Mouse (Mus musculus): ENCODE measurements around the gene Arrdc3. TPM values are rescaled to one million over a fixed set of nuclear protein-coding genes. Genes with fewer than 3 reads are reported as not detected.

Gene Arrdc3
- 56.5 and 61.6 TPM in 2 replicates for polyA plus RNA-seq (2014; fragmentation: Nextera tagmentation; extraction: Ambion mirVana)

GRCm38 (mm10) chr13:80883190-80883589, at the start of gene Arrdc3:
Gene Arrdc3, plus strand, starts transcription at chr13:80883384.
- peak; percentile 57 for ATAC-seq (ENCODE audit: insufficient number of reproducible peaks, insufficient read depth, low FRiP score, low read depth)
- WGBS: 2% methylated on average over 29 of the region's 31 CpGs

GRCm38 (mm10) chr13:80862215-80862614, 21.0 kb upstream of the Arrdc3 start:
- Histone ChIP-seq H3K4me3 (ENCODE audit: low read depth, low read length) (no peak overlapping the region), H3K9me3 (ENCODE audit: control insufficient read depth, low read depth, low read length) (no peaks in the 10 kb centered on the region), H3K27me3 (ENCODE audit: control insufficient read depth, insufficient read depth, low read length) (no peaks in the 10 kb centered on the region), H3K9ac (replicated peaks; ENCODE audit: low read depth, low read length) (no peak overlapping the region), H3K27ac (ENCODE audit: low read length) (no peak overlapping the region), H3K4me1 (ENCODE audit: control insufficient read depth, insufficient read depth, low read length) (no peaks in the 10 kb centered on the region), H3K4me2 (replicated peaks; ENCODE audit: low read depth, low read length) (no peak overlapping the region), H3K36me3 (ENCODE audit: control insufficient read depth, insufficient read depth, low read length) (no peaks in the 10 kb centered on the region)
- 8% methylated on average over 5 of the region's 5 CpGs for WGBS
- no peak for ATAC-seq (ENCODE audit: insufficient number of reproducible peaks, insufficient read depth, low FRiP score, low read depth)

More at GRCm38 (mm10) chr13:80883190-80883589, at the start of gene Arrdc3:
- H3K27me3 ChIP-seq (ENCODE audit: control insufficient read depth, insufficient read depth, low read length): no peaks in the 10 kb centered on the region
- H3K4me1 ChIP-seq (ENCODE audit: control insufficient read depth, insufficient read depth, low read length): no peaks in the 10 kb centered on the region
- H3K4me2 ChIP-seq (replicated peaks; ENCODE audit: low read depth, low read length): peak within 1 kb of the TSS; percentile 40
- H3K27ac ChIP-seq (ENCODE audit: low read length): peak within 1 kb of the TSS; percentile 100
- H3K9me3 ChIP-seq (ENCODE audit: control insufficient read depth, low read depth, low read length): no peaks in the 10 kb centered on the region
- peak within 1 kb of the TSS; percentile 96 for H3K9ac ChIP-seq (replicated peaks; ENCODE audit: low read depth, low read length)
- H3K4me3 ChIP-seq (ENCODE audit: low read depth, low read length): peak within 1 kb of the TSS; percentile 92
- H3K36me3 ChIP-seq (ENCODE audit: control insufficient read depth, insufficient read depth, low read length): no peaks in the 10 kb centered on the region; the same call in 1 of the 2 replicates

GRCm38 (mm10) chr13:80864195-80864594, 19.0 kb upstream of the Arrdc3 start:
- H3K4me2 ChIP-seq (replicated peaks; ENCODE audit: low read depth, low read length): no peak overlapping the region
- no peak overlapping the region for H3K4me3 ChIP-seq (ENCODE audit: low read depth, low read length)
- no peaks in the 10 kb centered on the region for H3K36me3 ChIP-seq (ENCODE audit: control insufficient read depth, insufficient read depth, low read length)
- no peak overlapping the region for H3K27ac ChIP-seq (ENCODE audit: low read length)
- 76% methylated on average over 3 of the region's 3 CpGs for WGBS
- H3K4me1 ChIP-seq (ENCODE audit: control insufficient read depth, insufficient read depth, low read length): no peaks in the 10 kb centered on the region
- ATAC-seq (ENCODE audit: insufficient number of reproducible peaks, insufficient read depth, low FRiP score, low read depth): no peak
- H3K9ac ChIP-seq (replicated peaks; ENCODE audit: low read depth, low read length): no peak overlapping the region
- no peaks in the 10 kb centered on the region for H3K27me3 ChIP-seq (ENCODE audit: control insufficient read depth, insufficient read depth, low read length)
- no peaks in the 10 kb centered on the region for H3K9me3 ChIP-seq (ENCODE audit: control insufficient read depth, low read depth, low read length)

GRCm38 (mm10) chr13:80875126-80875525, 8.1 kb upstream of the Arrdc3 start:
- H3K36me3 ChIP-seq (ENCODE audit: control insufficient read depth, insufficient read depth, low read length): no peaks in the 10 kb centered on the region
- H3K4me1 ChIP-seq (ENCODE audit: control insufficient read depth, insufficient read depth, low read length): no peaks in the 10 kb centered on the region
- H3K27ac ChIP-seq (ENCODE audit: low read length): no peak overlapping the region
- 90% methylated on average over 5 of the region's 5 CpGs for WGBS
- H3K4me2 ChIP-seq (replicated peaks; ENCODE audit: low read depth, low read length): no peak overlapping the region
- no peak overlapping the region for H3K4me3 ChIP-seq (ENCODE audit: low read depth, low read length)
- no peaks in the 10 kb centered on the region for H3K27me3 ChIP-seq (ENCODE audit: control insufficient read depth, insufficient read depth, low read length)
- no peak overlapping the region for H3K9ac ChIP-seq (replicated peaks; ENCODE audit: low read depth, low read length)
- H3K9me3 ChIP-seq (ENCODE audit: control insufficient read depth, low read depth, low read length): no peaks in the 10 kb centered on the region
- no peak for ATAC-seq (ENCODE audit: insufficient number of reproducible peaks, insufficient read depth, low FRiP score, low read depth)

- WGBS: 78% methylated on average over 4 of the region's 4 CpGs
- ATAC-seq (ENCODE audit: insufficient number of reproducible peaks, insufficient read depth, low FRiP score, low read depth): no peak
- H3K36me3 ChIP-seq (ENCODE audit: control insufficient read depth, insufficient read depth, low read length): no peaks in the 10 kb centered on the region
- H3K9ac ChIP-seq (replicated peaks; ENCODE audit: low read depth, low read length): no peak overlapping the region
- H3K27ac ChIP-seq (ENCODE audit: low read length): no peak overlapping the region
- no peaks in the 10 kb centered on the region for H3K4me1 ChIP-seq (ENCODE audit: control insufficient read depth, insufficient read depth, low read length)
- no peaks in the 10 kb centered on the region for H3K27me3 ChIP-seq (ENCODE audit: control insufficient read depth, insufficient read depth, low read length)
- H3K4me3 ChIP-seq (ENCODE audit: low read depth, low read length): no peak overlapping the region
- H3K9me3 ChIP-seq (ENCODE audit: control insufficient read depth, low read depth, low read length): no peaks in the 10 kb centered on the region
- H3K4me2 ChIP-seq (replicated peaks; ENCODE audit: low read depth, low read length): no peak overlapping the region
Observed at GRCm38 (mm10) chr13:80880756-80881155, 2.4 kb upstream of the Arrdc3 start.

- WGBS: 19% methylated on average over 6 of the region's 6 CpGs
- H3K9me3 ChIP-seq (ENCODE audit: control insufficient read depth, low read depth, low read length): no peaks in the 10 kb centered on the region
- peak overlapping the region; percentile 92; the same call in 1 of the 2 replicates for H3K4me3 ChIP-seq (ENCODE audit: low read depth, low read length)
- H3K27me3 ChIP-seq (ENCODE audit: control insufficient read depth, insufficient read depth, low read length): no peaks in the 10 kb centered on the region
- 0 out of 2 replicates have a peak overlapping the region, but pooled peaks have one; percentile 58 for H3K9ac ChIP-seq (replicated peaks; ENCODE audit: low read depth, low read length)
- H3K4me1 ChIP-seq (ENCODE audit: control insufficient read depth, insufficient read depth, low read length): no peaks in the 10 kb centered on the region
- peak overlapping the region; percentile 40 for H3K4me2 ChIP-seq (replicated peaks; ENCODE audit: low read depth, low read length)
- no peak for ATAC-seq (ENCODE audit: insufficient number of reproducible peaks, insufficient read depth, low FRiP score, low read depth)
- peak overlapping the region; percentile 100 for H3K27ac ChIP-seq (ENCODE audit: low read length)
- no peaks in the 10 kb centered on the region for H3K36me3 ChIP-seq (ENCODE audit: control insufficient read depth, insufficient read depth, low read length)
Observed at GRCm38 (mm10) chr13:80881722-80882500, 1.3 kb upstream of the Arrdc3 start.

GRCm38 (mm10) chr13:80882716-80883135, 458 bp upstream of the Arrdc3 start:
- 0% methylated on average over 23 of the region's 23 CpGs for WGBS
- Histone ChIP-seq H3K9me3 (ENCODE audit: control insufficient read depth, low read depth, low read length) (no peaks in the 10 kb centered on the region), H3K9ac (replicated peaks; ENCODE audit: low read depth, low read length) (peak overlapping the region; percentile 58), H3K4me1 (ENCODE audit: control insufficient read depth, insufficient read depth, low read length) (no peaks in the 10 kb centered on the region), H3K27ac (ENCODE audit: low read length) (peak overlapping the region; percentile 100), H3K4me3 (ENCODE audit: low read depth, low read length) (peak overlapping the region; percentile 92), H3K4me2 (replicated peaks; ENCODE audit: low read depth, low read length) (peak overlapping the region; percentile 40), H3K27me3 (ENCODE audit: control insufficient read depth, insufficient read depth, low read length) (no peaks in the 10 kb centered on the region), H3K36me3 (ENCODE audit: control insufficient read depth, insufficient read depth, low read length) (no peaks in the 10 kb centered on the region)
- ATAC-seq (ENCODE audit: insufficient number of reproducible peaks, insufficient read depth, low FRiP score, low read depth): peak; percentile 42

- no peak for ATAC-seq (ENCODE audit: insufficient number of reproducible peaks, insufficient read depth, low FRiP score, low read depth)
- WGBS: under 1% methylated on average over 23 of the region's 23 CpGs
- peak overlapping the region; percentile 96 for H3K9ac ChIP-seq (replicated peaks; ENCODE audit: low read depth, low read length)
Observed at GRCm38 (mm10) chr13:80883649-80884376, 629 bp downstream of the Arrdc3 start.

More at GRCm38 (mm10) chr13:80883649-80884376, 629 bp downstream of the Arrdc3 start:
- peak overlapping the region; percentile 92 for H3K4me3 ChIP-seq (ENCODE audit: low read depth, low read length)
- no peaks in the 10 kb centered on the region for H3K27me3 ChIP-seq (ENCODE audit: control insufficient read depth, insufficient read depth, low read length)
- H3K9me3 ChIP-seq (ENCODE audit: control insufficient read depth, low read depth, low read length): no peaks in the 10 kb centered on the region
- peak overlapping the region; percentile 32 for H3K4me2 ChIP-seq (replicated peaks; ENCODE audit: low read depth, low read length)
- H3K27ac ChIP-seq (ENCODE audit: low read length): peak overlapping the region; percentile 100
- H3K4me1 ChIP-seq (ENCODE audit: control insufficient read depth, insufficient read depth, low read length): no peaks in the 10 kb centered on the region
- H3K36me3 ChIP-seq (ENCODE audit: control insufficient read depth, insufficient read depth, low read length): peaks cover under 1% of the 10 kb centered on the region; the same call in 1 of the 2 replicates

Measured in stomach, embryonic 14.5 days (tissue).